Mouse (Mus musculus): ENCODE results near the gene Stard3. TPM values are rescaled to one million over a fixed set of nuclear protein-coding genes. Genes with fewer than 3 reads are reported as not detected.

Gene Stard3
- polyA plus RNA-seq (2017; shearing (Covaris generic)), result 43.0 TPM

DNA sequence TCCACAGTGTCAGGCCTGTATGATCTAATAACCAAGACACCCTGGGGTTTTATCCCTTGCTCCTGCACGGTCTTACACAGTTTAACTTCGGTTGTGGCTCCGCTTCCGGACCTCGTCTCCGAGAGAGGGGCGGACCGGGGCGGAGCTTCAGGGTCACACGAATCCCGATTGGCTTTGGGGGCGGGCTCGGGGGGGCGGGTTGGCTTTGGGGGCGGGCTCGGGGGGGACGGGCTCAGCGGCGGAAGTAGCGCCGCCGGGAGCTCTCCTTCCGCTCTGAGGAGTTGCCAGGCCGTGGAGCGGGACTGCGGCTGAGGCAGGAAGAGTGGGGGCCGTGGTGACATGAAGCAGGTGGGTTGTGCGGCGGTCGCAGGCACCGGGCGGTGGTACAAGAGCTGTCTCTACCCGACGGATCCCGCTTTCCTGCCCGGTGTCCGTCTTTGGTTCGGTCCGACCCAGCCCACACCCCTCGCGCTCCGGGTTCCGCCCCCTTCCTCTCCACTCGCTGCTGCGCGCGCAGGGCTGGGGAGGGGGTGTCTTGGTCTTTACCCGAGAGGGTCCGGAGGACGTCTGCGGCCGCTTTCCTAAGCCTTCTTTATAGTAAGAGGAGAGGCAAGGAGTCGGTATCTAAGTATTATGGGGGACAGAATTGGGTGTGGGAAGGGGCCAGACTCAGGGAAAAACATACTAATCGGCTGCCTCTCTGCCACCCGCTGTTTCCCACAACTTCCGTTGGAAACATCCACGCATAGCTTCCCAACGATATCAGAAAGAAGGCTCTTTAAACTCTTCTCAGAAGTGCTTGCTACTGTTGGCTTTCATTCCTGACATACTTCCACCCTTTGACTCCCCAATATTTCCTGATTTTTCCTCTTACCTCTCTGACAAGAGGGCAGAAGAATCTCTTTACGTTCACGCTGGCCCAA, at the start of gene Stard3:
TSS of gene Stard3 (plus strand) at position 208 of the 923 bp plus-strand sequence.

DNA sequence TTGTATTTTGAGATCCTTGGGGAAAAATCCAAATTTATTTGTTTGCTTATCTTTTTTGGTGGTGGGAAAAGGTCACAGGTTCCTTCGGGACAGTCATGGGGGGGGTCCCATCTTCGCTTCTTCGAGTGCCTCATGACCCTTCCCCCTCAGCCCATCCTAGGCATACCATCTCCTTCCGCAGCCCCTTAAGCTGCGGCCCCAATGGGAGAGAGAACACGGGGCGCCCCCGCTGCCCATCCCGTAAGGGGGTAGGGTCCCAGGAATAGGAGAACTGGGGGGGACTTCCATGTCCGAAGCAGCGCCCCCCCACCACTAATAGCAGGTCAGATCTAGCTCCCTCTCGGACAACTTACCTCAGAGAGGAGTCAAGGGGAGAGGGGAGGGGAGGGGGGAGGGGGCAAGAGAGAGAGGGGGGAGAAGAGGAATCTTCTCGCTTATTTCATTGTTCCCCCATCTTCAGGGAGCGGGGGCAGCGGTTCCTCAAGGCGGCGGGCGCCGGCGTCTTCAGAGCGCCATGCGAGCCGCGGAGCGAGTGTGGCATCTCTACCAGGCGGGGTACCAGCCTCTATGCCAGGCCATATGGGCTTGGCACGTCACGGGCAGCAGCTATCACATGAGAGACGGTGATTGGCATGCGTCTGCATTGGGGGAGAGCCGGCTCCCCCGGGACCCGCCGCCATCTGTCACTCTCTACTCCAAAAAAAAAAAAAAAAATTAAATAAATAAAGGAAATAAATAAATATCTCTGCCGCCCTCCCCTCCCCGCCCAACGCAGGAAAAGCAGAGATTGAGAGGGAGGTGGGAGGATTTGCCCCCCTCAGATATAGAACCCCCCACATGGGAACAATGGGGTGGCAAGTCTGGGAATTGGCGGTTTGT, 28.8 kb upstream of the Stard3 start, which contains the start of gene Neurod2:
TSS of gene Neurod2 (minus strand) at position 568 of the 879 bp plus-strand sequence.

DNA sequence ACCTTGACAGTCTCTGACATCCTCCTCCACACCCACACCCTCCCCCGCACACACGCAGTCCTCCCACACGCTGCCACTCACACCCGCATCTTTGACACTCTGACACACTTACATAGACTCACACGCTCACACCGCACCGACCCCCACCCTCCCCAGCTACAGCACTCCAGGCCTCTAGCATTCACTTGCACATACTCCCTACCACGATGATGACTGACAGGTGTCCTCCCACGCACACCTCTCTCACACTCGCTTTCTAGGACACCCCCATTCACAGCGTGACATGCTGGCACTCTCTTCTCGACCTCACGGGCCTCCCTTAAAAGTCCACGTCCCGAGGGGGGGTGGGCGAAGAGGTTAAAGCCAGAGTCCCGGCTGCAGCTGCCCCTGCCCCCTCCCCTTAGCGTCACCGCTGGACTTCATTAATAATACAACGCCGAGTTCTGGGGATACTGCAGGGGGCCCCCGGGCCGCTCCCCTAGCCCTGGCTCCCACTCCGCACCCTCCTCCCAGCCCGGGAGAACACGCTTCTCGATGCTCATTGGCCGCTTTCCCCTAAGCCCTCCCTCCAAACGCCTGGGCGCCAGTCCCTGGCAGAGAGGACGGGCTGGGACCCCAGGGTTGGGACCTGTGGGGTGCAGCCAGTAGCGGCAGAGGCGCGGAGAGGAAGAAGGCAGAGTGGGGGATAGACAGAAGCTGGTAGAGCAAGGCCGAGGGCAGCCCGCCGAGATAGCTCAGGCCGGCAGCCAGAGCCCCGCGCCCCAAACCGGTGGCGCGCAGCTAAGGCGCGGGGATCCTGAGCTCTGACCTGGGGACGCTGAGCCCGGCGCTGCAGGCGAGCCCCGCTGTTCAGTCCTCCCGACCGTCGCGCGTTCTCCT, 9.8 kb upstream of the Stard3 start, which contains the start of gene Ppp1r1b:
TSS of gene Ppp1r1b (plus strand) at position 322 of the 879 bp plus-strand sequence.

GRCm38 (mm10) chr11:98383261-98384030, 25.3 kb downstream of the Stard3 start, which contains the start of gene Tcap:
TSS of gene Tcap (plus strand) at chr11:98383811.

DNA sequence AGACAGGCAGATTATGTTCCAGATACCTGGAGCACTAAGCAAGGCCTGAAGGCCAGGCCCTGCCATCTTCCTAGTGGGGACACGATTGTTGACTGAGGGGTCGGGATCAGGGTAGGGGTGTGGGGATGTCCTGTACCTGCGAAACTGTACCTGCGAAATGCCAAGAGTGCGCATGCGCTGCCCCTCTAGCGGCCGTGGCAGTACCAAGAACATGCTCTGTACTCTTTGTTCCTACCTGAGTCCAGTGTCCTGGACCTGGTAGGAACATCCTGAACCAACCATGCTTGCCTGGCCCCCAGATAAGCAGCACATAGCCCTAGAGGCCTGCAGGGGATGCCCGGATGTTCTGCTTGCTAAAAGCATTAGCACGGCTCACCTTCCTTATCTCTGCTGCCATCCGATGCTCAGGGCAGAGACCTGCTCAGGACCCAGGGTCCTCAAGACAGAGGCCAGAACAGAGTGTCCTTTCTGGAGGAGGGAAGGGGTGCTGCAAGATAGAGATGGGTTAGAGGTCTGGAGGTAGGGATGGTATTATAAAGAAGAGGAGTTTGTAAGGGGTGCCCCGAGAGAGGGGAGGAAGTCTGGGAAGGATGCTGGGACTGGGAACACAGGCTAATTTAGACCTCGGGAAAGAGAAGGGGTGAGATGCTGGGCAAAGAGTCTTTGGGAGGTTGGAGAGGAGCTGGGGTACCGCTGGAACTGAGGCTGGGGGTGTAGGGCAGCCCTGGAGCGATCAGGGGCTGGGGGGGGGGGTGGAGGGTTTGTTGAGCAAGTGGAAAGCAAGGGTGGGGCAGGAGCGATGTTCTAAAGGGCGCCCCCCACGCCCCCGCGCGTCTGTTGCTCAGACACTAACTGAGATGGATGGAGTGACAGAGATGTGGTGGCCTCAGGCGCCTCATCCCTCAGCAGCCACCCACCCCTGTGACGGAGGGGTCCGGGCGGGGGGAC, 27.7 kb downstream of the Stard3 start, which contains the start of gene Pnmt:
TSS of gene Pnmt (plus strand) at position 813 of the 948 bp plus-strand sequence.

GRCm38 (mm10) chr11:98400161-98400726, 42.1 kb downstream of the Stard3 start, which contains the start of gene Pgap3:
TSS of gene Pgap3 (minus strand) at chr11:98400490.

DNA sequence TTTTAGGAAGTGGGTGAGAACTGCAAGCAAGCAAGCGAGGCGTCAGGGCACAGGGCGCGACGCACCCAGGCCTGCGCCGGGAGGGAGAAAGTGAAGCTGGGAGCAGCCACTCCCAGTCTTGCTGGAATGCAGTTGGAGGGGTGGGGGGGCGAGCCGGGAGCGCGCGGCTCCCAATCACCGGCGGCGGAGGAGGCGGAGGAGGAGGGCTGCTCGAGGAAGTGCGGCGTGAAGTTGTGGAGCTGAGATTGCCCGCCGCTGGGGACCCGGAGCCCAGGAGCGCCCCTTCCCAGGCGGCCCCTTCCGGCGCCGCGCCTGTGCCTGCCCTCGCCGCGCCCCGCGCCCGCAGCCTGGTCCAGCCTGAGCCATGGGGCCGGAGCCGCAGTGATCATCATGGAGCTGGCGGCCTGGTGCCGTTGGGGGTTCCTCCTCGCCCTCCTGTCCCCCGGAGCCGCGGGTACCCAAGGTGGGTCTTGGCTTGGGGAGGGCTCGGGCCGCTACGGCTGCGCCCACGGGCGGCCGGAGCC, 54.2 kb downstream of the Stard3 start, which contains the start of gene Erbb2:
TSS of gene Erbb2 (plus strand) at position 198 of the 524 bp plus-strand sequence.

Other genes starting within 250 kb of the Stard3 start
- gene Fbxl20, start 208.0 kb upstream of the Stard3 start, polyA plus RNA-seq (2017; shearing (Covaris generic)), result 28.8 TPM
- gene Med1, start 165.1 kb upstream of the Stard3 start, polyA plus RNA-seq (2017; shearing (Covaris generic)), result 66.4 TPM
- 16.3 TPM for gene Cdk12, start 155.3 kb upstream of the Stard3 start, polyA plus RNA-seq (2017; shearing (Covaris generic))
- gene Neurod2, start 28.7 kb upstream of the Stard3 start, polyA plus RNA-seq (2017; shearing (Covaris generic)), result not detected
- gene Ppp1r1b, start 10.0 kb upstream of the Stard3 start, polyA plus RNA-seq (2017; shearing (Covaris generic)), result 0.45 TPM
- not detected for gene Tcap, start 25.4 kb downstream of the Stard3 start, polyA plus RNA-seq (2017; shearing (Covaris generic))
- not detected for gene Pnmt, start 28.1 kb downstream of the Stard3 start, polyA plus RNA-seq (2017; shearing (Covaris generic))
- 13.1 TPM for gene Pgap3, start 42.1 kb downstream of the Stard3 start, polyA plus RNA-seq (2017; shearing (Covaris generic))
- gene Erbb2, start 54.1 kb downstream of the Stard3 start, polyA plus RNA-seq (2017; shearing (Covaris generic)), result not detected
- 129 TPM for gene Mien1, start 80.6 kb downstream of the Stard3 start, polyA plus RNA-seq (2017; shearing (Covaris generic))
- 72.0 TPM for gene Grb7, start 88.0 kb downstream of the Stard3 start, polyA plus RNA-seq (2017; shearing (Covaris generic))
- gene Ikzf3, start 187.7 kb downstream of the Stard3 start, polyA plus RNA-seq (2017; shearing (Covaris generic)), result 129 TPM
- gene Zpbp2, start 192.7 kb downstream of the Stard3 start, polyA plus RNA-seq (2017; shearing (Covaris generic)), result 2.9 TPM
- 45.7 TPM for gene Ormdl3, start 229.0 kb downstream of the Stard3 start, polyA plus RNA-seq (2017; shearing (Covaris generic))
- gene Lrrc3c, start 239.9 kb downstream of the Stard3 start, polyA plus RNA-seq (2017; shearing (Covaris generic)), result not detected

Measured in effector memory CD4-positive, alpha-beta T cell, adult 7 months (primary cell).